Mouse (Mus musculus) c-Kit-negative CD71-positive TER-119-positive erythroid progenitor cells, embryonic 14.5 days (primary cell): ENCODE data around the gene Nxf3.
"Not testable (repeated sequence)": the region's sequence is repeated elsewhere in the genome, so short reads cannot be mapped to it uniquely, and the experiment has no call there.

Experiments used
- DNase-seq: peaks from one replicate; pipeline ENCODE4 v3.0.0-alpha.2; 2013; ENCODE audit warnings: low read depth, low spot score

Gene Nxf3

GRCm38 (mm10) chrX:136085155-136085554, at the start of gene Nxf3:
Nxf3 (minus strand) TSS chrX:136085255.
- DNase-seq: no peak

GRCm38 (mm10) chrX:136127744-136128064, 42.6 kb upstream of the Nxf3 start:
- peak; percentile 60 for DNase-seq

DNA sequence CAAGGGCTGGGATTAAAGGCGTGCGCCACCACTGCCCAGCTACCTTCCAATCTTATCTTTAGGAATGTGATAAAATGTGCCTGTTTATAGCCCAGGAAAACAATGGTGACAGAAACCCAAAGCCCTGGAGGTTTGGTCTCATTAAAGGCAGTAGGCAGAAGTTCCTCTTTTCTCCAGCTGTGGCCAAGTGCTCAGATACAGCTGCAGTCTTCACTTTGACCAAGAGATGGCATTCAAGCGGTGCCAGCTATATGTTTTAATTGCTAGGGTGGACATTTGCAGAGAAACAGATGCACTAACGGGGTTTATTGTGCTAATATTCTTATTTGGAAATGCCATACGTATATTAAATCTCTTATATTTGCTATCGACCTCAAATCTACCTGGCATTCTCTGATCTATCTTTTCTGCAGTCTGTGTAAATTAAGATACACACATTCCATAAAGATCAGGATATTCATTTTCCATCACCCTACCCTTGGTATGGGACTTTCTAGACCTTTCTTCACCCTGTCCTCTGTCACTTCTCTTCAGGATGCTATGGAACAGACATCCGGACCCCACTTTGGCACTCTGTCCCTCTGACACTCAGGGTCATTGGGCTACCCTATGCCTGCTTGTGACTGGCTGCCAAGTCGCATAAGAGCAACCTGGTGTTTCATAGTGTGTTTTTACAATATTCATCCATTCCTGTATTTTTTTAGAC, 42.1 kb upstream of the Nxf3 start:
- DNase-seq: no peak

- no peak for DNase-seq
These were observed 30.4 kb upstream of the Nxf3 start for GRCm38 (mm10) chrX:136115419-136115961.

DNA sequence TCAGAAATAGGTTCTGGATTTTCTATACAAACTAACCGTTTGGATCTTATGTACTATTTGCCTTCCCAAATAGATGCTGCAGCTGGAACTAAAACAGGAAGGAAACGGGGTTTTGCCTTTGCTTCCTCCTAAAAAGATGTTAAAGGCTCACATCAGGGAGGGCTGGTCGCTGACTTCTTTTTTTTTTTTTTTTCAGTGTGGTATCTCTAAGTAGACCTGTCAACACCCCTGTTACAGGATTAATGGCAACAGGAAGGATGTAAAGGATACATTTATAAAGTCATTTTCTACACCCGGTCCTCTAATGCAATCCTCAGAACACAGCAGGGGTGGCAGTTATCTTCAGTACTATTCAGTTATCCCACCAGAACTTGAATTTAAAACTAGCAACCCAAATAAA, 30.0 kb upstream of the Nxf3 start:
- DNase-seq: no peak

DNA sequence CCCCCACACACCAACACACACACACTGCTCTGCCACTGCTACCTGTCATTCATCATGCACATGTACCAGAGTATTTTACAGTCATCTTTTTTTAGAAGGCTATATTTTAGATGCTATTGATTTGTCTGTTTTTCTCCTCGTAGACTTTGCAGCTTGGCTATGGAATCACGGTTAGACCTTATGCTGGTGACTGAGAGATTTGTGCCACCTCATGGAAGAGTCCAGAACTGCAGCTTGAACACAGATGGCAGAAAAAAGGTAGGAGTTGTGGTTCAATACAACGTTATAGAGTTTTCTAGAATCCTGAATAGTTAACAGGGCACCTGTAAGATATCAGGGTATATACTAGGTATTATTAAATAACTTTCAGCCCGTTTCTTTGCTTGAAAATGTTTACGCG, 22.9 kb upstream of the Nxf3 start:
- DNase-seq: no peak

DNA sequence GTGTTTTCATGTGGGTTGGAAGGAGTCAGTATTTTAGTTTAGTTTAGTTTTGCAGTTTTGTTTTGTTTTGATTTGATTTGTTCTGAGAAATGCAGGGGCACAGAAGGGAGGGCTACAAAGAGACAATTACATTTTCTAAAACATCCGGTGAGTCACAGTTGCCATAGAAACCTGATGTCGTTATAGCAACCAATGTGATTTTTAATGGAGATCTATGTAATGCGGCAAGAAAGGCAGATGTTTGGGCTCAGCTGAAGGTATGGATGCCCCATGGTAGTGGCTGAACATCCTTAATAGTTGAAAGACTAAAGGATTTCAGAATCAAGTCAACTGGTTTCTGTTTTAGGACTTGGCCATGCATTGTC, 19.7 kb upstream of the Nxf3 start:
- DNase-seq: no peak

DNA sequence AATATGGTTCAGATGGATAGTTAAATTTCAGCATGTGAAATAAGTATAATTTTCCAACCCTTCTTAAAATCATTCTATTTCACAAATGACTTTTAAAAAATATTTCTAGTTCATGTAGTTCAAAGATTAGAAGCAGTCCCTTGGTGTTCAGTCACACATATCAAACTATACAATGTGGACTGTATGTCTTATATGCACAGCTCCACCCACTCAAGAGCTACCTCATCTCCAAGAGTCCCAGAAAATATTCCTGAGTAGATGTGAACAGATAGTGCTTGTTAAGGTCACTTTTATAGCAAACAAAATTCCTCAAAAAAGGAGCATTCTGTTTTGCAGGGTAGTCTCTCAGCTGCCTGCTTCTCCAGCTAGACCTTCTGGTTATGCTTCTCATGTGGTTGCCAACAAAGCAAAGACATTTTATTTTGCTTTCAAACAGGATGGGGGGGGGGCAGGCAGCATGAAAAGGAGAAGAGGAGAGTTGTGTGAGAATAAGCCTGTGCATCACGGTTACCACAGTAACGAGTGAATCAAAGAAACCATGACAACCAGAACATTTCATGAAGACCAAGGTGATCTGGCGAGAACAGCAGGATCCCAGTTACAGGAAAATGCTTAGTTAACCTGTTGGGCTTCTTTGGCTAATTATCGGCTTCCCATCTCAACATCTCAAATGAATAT, 19.1 kb upstream of the Nxf3 start:
- DNase-seq: no peak

DNA sequence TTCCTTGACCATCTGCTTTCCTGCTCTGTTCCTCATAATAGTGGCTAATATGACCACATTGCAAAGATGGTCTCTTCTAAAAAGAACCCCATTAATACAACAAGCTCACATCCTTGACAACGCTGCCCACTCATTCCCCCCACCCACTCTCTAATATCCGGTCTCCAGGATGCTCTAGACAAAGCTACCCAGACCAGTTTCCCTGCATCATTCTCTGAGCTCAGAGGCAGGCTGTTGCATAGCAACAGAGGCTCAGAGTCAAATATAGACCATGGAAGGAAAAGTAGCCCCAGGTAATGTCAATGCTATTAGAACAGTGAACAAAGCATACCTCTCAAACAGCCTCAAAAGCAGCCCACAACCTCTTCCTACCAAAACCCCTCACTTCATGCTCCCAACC, 9.4 kb upstream of the Nxf3 start:
- DNase-seq: no peak

DNA sequence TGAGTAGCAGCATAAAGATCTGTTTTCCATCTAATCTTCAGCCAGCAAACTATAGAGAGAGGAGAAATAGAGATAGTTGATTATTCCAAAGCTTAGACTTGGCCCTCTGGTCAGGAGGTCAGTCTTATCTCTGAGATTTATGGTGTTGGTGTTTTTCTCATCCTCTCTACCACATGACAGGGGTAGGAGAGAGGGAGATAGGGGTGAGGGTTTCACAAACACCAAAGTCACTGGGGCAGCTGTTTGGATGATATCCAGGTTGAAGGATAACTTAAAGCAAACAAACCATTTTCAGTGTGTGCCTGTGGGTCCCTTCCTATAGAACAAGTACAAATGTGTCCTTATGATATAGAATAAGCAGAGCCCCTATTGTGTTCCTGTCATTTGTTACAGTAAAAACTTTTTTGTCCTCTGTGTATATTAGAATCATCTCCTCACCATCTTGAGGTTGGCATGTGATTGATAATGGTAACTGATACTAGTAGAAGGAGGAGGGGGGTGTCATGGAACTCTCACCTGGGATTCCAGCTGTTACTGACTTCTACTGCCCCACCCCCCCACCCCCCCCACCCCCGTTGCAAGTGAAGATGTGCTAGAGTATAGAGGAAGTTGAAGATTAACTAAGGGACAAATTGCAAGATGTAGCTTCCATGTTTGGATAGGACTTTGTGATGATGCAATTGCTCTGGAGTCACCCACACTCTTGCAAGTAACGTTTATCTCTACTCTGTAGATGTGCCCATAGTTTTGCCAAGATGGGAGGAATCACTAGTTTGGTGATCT, 7.6 kb upstream of the Nxf3 start:
- no peak for DNase-seq

GRCm38 (mm10) chrX:136068020-136068419, 17.0 kb downstream of the Nxf3 start, which contains the start of gene Bex2:
Bex2 (minus strand) TSS chrX:136068236.
- DNase-seq: not testable (repeated sequence)

DNA sequence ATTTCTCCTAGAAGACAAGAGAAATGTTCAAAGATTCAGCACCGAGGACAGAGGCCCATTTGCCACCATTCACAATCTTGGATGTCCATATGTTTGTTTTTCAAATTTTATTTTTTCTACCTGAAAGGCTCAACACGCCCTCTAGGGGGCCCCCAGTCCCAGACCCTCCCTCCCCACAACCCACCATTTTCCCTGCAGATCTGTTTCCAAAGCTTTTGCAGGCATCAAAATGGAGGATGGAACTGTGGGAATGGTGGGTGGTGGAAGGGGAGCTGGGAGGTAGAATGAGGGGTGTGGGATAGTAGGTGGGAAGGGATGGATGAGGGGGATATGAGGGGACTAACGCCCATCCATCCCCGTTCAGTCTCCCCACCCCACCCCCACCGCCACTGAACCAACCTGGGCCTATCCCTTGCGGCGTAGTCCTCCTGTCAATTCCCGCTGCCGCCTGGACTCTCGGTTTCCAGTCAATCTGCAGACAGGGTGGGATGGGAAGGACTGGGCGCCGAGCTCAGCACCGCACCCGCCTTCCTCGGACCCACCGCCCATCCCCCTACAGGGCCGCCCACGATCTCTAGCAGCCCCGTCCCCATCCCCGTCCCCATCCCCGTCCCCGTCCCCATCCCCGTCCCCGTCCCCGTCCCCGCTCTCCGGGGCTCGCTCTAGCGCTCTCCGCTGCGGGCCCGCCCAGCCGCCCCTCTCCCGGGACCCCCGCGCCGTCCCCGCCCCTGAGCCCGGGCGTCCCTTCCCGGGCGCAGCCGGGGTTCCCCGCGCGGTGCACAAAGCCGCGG, 17.7 kb downstream of the Nxf3 start:
- DNase-seq: not testable (repeated sequence)

DNA sequence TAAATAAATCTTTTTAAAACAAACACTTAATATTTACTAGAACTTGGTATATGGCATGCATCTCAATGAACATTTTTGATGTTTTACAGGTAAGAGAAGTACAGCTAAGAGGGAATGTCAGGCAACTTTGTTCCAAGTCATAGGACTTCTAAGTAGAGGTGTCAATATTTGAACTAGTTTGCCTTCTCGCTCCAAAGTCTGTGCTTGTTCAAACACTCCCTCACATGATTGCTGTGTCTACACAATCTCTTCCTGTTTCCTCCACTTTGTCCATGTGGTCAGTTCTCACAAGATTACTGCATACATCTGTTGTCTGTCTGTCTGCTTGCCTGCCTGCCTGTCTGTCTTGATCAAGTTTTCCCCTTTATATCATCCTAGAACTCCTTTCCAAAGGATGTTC, 24.4 kb downstream of the Nxf3 start:
- no peak for DNase-seq

DNA sequence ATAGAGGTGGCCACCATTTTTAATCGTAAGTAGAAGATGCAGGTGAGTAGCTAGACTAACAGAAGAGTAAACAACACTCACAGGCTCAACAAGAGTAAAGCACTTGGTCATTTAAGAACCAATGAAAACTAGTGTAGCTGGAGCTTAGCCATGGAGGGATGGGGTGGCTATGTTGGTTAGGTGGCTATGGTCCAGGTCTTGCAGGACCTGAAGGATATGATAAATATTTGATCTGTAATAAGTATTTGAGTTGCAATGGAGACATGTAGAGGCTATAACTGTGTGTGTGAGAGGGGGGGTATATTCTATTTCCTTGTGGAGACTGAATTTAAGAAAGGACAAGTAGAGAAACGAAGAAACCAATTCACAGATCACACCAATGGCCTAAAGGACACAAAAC, 33.8 kb downstream of the Nxf3 start:
- no peak for DNase-seq

DNA sequence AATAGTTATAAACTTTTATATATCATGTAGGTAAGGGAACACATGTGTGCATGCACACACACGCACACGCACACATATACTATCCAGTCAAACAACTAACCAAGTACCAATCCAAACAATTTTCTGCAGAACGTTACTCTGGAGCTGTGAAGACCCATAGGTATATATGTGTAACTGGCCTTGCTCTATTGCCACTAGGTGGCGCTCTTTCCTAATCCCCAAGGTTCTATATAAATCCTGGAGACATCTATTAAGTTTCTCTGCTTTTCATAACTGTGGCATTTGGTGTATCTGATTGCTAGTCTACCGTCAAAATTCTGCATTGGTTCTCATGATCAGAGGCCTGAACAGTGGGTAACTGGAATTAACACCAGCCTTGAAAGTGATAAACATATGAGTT, 37.5 kb downstream of the Nxf3 start:
- peak; percentile 32 for DNase-seq

DNA sequence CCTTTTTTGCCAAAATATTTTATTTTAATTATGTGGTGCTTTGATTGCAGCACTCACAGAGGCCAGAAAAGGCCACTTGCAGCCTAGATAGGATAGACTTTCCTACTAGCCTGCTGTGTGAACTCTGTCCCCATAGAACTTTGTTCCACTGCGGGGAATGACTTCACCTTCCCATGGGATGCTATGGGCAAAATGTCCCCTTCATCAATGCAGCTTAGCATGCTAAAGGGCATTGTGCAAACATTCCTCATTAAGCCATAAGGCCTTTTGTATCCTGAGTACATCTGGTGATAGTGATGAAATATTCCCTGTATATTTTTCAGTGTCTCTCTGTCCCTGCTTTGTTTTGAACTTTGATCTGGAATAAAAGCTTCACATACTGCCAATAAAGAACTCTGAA, 41.3 kb downstream of the Nxf3 start:
- DNase-seq: no peak

DNA sequence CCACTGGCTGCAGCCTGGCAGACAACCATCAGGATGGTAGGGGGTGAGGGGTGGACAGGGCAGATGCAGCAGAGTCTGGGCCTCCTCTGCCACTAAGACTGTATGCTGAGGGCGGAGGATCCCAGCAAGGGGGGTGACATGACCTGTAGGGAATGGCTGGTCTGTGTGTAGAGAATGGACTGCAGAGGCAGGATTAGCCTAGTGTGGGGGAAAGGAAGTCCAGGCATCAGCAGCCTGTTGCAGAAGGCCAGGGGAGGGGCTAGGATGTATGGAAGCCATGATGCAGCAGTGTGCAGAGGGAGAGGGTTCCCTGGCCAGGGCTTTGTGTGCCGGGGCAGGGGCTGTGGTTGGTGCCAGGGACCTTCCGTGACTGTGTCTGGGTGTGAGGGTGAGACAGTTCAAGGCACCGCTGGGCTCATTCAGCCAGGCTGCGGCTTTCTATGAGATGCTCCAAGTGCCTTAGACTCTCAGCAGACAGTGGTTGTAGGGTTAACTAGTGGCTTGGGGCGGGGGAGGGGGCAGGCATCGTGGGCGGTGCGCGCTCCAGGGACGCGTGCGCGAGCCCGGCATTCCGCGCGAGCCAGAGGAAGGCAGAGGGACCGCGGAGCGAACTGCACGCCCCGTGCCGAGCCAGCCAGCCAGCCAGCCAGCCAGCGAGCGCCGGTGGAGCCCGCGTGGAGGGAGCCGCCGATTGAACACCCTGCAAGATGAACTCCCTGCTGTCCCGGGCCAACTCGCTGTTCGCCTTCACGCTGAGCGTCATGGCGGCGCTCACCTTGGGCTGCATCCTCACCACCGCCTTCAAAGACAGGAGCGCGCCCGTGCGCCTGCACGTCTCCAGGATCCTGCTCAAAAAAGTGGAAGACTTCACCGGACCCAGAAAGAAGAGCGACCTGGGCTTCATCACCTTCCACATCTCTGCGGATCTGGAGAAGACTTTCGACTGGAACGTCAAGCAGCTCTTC, 52.0 kb downstream of the Nxf3 start, which contains the start of gene Arxes1:
TSS of gene Arxes1 (plus strand) at position 569 of the 965 bp plus-strand sequence.
- DNase-seq: not testable (repeated sequence)

DNA sequence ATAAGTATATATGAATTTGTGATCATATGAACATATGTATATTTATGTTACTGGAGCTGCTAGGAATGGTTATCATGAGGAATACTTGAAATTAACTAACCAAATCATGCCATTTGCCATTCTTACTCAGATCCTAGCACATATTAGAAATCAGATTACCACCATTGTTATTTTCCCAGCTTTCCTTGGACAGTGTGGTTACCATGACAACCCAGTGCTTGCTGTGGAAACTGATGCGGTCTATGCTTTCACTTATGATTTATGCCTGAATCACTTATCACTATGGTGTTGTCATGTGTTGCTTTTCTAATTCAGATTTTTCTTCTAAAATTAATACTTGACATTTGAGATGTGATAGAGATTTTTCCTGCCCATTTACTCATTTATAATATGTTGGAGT, 54.7 kb downstream of the Nxf3 start:
- DNase-seq: no peak
